Mouse (Mus musculus) forebrain, embryonic 16.5 days (tissue): ENCODE measurements around the gene Tmem104. TPM values are rescaled to one million over a fixed set of nuclear protein-coding genes. Genes with fewer than 3 reads are reported as not detected.
A peak's percentile ranks its signal among the peaks of the same experiment; 100 is the strongest.

ENCODE experiments used
- ATAC-seq: fragments of 200-750 bp; cut with Nextera tagmentation; 2 replicates; pipeline ENCODE4 v1.8.0; 2017; ENCODE audit warnings: mild to moderate bottlenecking, moderate library complexity
- H3K27ac ChIP-seq: fragments of 300-500 bp; sonication (generic); 2 replicates; pipeline ENCODE4 v1.5.1; 2014; ENCODE audit warnings: low read length, control low read depth
- H3K27me3 ChIP-seq: fragments of 300-500 bp; sonication (generic); replicated peaks from 2 replicates; pipeline ENCODE4 v1.6.1; 2014; ENCODE audit warnings: low read length; ENCODE audit not compliant: control insufficient read depth, insufficient read depth
- H3K36me3 ChIP-seq: fragments of 300-500 bp; sonication (generic); 2 replicates; pipeline ENCODE4 v1.6.1; 2014; ENCODE audit not compliant: control insufficient read depth, insufficient read depth
- H3K4me1 ChIP-seq: fragments of 300-500 bp; sonication (generic); replicated peaks from 2 replicates; pipeline ENCODE4 v1.6.1; 2014; ENCODE audit warnings: low read length; ENCODE audit not compliant: control insufficient read depth, insufficient read depth
- H3K4me2 ChIP-seq: fragments of 300-500 bp; sonication (generic); 2 replicates; pipeline ENCODE4 v1.6.1; 2014; ENCODE audit warnings: mild to moderate bottlenecking, low read length, control low read depth
- H3K4me3 ChIP-seq: fragments of 300-500 bp; sonication (generic); replicated peaks from 2 replicates; pipeline ENCODE4 v1.5.1; 2014; ENCODE audit warnings: mild to moderate bottlenecking, low read length, control low read depth
- H3K9ac ChIP-seq: fragments of 300-500 bp; sonication (generic); replicated peaks from 2 replicates; pipeline ENCODE4 v1.6.1; 2014; ENCODE audit warnings: low read depth, low read length, control low read depth
- H3K9me3 ChIP-seq: fragments of 300-500 bp; sonication (generic); 2 replicates; pipeline ENCODE4 v1.6.1; 2016; ENCODE audit warnings: low read length; ENCODE audit not compliant: control insufficient read depth
- WGBS: fragments of 180-500 bp; shearing (Covaris S2); extraction: QIAGEN DNeasy Blood & Tissue Kit; methylation state at CpG from one replicate; pipeline ENCODE4 v1.1.7; 2014; 5-methylcytosine and 5-hydroxymethylcytosine counted together
- polyA plus RNA-seq: library from polyadenylated mRNA; unstranded; fragments of >200 nt; fragmentation: Nextera tagmentation; extraction: Ambion mirVana; gene quantifications from 2 replicates; pipeline ENCODE4 v1.2.1, GENCODE M21; 2015

The Tmem104 gene
- polyA plus RNA-seq, 1 experiment from 2014 or later: 11.2 TPM

DNA sequence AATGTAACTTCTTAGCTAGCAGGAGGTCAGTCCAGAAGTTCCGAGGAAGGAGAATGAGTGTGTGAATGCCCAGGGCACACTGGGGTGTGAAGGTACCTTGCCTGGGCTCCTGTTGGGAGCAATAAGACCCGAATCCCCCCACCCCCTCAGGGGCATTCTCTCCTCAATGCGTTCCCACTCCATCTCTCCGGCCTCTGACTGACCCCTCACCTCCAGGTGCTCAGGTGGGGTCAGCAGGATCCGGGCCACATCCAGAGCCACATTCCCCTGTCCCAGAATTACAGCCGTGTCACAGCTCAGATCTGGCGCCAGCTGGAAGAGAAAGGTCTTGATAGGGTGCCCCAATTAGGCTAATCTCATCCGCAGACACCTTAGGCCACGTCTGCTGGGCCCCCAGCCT is 83.8 kb downstream of the Tmem104 start:
- Histone ChIP-seq H3K9ac (no peak overlapping the region), H3K4me1 (peaks cover 25% of the 10 kb centered on the region), H3K4me2 (no peak overlapping the region), H3K9me3 (no peaks in the 10 kb centered on the region), H3K36me3 (peaks cover 5% of the 10 kb centered on the region), H3K27ac (no peak overlapping the region), H3K27me3 (peaks cover 26% of the 10 kb centered on the region), H3K4me3 (no peak overlapping the region)
- ATAC-seq: no peak
- WGBS: 81% methylated on average over 9 of the region's 9 CpGs

DNA sequence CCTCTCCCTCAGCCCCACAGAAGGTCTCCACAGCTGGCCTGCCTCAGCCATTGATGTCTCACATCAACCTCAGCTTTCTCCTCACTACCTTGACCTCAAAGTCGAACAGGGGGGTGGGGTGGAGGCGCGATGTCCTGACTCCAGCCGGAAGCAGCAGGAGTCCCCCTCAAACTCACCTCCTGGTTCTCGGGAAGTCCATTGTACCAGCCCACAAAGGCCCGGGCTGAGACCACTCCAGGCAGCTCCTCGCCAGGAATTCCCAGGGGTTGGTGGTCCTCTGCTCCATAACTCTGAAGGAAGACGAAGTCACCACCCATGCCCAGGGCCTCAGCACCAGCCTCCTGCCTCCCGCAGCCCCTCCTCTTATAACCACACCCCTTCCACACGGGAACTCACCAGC is 84.2 kb downstream of the Tmem104 start:
- no peak for ATAC-seq
- Histone ChIP-seq H3K27me3 (peaks cover 22% of the 10 kb centered on the region), H3K36me3 (peaks cover 5% of the 10 kb centered on the region), H3K4me2 (no peak overlapping the region), H3K4me3 (no peak overlapping the region), H3K4me1 (peaks cover 26% of the 10 kb centered on the region), H3K9ac (no peak overlapping the region), H3K27ac (no peak overlapping the region), H3K9me3 (no peaks in the 10 kb centered on the region)
- 67% methylated on average over 10 of the region's 10 CpGs for WGBS

DNA sequence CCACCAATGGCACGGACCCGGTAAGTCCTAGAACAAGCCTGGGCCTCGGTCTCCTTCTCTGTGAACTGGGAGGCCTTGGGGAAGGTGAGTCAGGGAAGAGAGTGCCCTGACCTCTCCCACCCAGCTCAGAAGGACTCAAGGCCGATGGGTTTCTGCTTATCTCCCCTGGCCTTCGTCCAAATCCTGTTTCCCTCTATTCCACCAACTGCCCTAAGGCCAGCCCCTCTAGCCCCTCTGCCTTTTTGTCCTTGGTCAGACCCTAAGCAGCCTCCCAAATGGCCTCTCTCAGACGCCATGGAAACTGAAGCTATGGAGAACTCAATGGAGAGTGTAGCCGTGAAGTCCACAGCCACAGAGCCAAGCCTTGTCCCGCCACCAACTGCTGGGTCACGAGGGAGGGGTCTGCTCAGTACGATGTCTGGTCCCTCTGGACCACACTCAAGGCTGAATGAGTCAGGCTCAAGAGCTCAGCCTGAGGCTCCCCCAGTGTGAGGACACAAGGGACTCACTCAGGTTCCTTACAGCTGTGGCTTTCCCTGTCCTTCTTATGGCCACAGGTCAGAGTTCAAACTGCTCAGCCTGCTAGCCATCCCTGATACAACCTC is 85.7 kb downstream of the Tmem104 start:
- H3K9ac ChIP-seq: no peak overlapping the region
- no peak overlapping the region for H3K4me2 ChIP-seq
- H3K4me3 ChIP-seq: no peak overlapping the region
- peaks cover 5% of the 10 kb centered on the region for H3K36me3 ChIP-seq
- 80% methylated on average over 10 of the region's 10 CpGs for WGBS
- no peak for ATAC-seq
- H3K27me3 ChIP-seq: peaks cover 6% of the 10 kb centered on the region
- peaks cover 23% of the 10 kb centered on the region for H3K4me1 ChIP-seq
- H3K27ac ChIP-seq: no peak overlapping the region
- no peaks in the 10 kb centered on the region for H3K9me3 ChIP-seq

DNA sequence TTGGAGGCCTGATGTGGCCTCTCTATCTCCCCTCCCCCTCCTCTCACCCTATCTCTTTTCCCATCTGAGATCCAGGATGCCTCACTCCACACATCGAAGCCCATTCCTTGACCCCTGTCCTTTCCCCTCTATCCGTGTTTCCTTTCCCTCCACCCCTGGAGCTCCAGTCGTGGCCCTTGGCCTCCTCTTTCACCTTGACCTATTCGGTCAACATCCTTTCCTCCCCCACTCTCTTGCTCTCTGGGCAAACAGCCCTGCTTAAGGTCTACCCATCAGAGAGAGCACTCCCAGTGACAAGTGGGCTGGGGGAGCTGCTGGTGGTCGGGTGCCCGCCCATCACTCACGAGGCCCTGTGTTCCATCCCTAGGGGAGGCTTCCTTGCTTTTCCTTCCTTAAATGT is 86.4 kb downstream of the Tmem104 start:
- Histone ChIP-seq H3K9ac (no peak overlapping the region), H3K36me3 (peaks cover 2% of the 10 kb centered on the region; the same call in 1 of the 2 replicates), H3K4me2 (no peak overlapping the region), H3K4me3 (no peak overlapping the region), H3K27ac (no peak overlapping the region), H3K4me1 (peaks cover 24% of the 10 kb centered on the region), H3K27me3 (no peaks in the 10 kb centered on the region), H3K9me3 (no peaks in the 10 kb centered on the region)
- ATAC-seq: no peak
- WGBS: 79% methylated on average over 7 of the region's 7 CpGs

DNA sequence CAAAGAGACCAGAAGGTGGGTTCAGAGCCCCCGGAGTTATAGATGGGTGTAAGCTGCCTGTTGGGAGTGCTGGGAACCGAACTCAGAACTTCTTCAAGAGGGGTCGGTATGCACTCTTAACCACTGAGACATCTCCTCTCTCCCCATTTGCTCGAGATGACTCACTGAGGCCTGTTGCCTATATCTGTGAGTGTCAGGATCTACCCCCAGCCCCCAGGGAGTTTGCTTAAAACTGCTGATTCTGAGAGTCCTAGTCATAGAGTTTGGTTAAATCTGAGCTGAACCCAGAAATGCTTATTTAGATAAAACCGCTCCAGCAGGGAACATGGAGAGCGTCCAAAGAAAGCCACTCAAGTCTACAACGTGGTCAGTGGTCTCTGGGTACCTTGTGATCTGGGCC is 86.9 kb downstream of the Tmem104 start:
- H3K4me2 ChIP-seq: no peak overlapping the region
- H3K27me3 ChIP-seq: no peaks in the 10 kb centered on the region
- peaks cover under 1% of the 10 kb centered on the region; the same call in 1 of the 2 replicates for H3K36me3 ChIP-seq
- no peak overlapping the region for H3K27ac ChIP-seq
- H3K4me1 ChIP-seq: peaks cover 24% of the 10 kb centered on the region
- H3K9me3 ChIP-seq: no peaks in the 10 kb centered on the region
- WGBS: 87% methylated on average over 7 of the region's 7 CpGs
- no peak overlapping the region for H3K9ac ChIP-seq
- no peak for ATAC-seq
- H3K4me3 ChIP-seq: no peak overlapping the region

DNA sequence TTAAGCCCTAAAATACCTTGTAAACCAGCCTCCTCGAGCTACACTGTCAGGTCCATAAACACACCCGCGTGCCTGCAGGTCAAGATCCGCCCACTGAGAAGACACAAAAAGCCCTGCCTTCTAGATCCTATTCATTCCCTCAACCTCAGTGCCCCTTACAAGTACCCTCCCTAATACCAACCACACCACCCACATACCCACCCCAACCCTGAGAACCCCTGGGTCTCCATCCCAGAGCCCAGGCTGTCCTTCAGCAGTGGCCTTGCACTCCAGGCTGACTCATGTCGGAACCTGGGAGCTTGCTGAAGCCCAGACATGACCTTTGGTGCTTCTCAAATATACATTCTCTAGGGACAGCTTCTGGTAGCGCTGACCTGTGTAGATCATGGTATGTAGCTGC is 87.5 kb downstream of the Tmem104 start:
- Histone ChIP-seq H3K4me3 (no peak overlapping the region), H3K27ac (no peak overlapping the region), H3K9me3 (no peaks in the 10 kb centered on the region), H3K4me1 (peaks cover 24% of the 10 kb centered on the region), H3K9ac (no peak overlapping the region), H3K27me3 (no peaks in the 10 kb centered on the region), H3K36me3 (no peaks in the 10 kb centered on the region), H3K4me2 (no peak overlapping the region)
- ATAC-seq: no peak
- WGBS: 88% methylated on average over 6 of the region's 6 CpGs

DNA sequence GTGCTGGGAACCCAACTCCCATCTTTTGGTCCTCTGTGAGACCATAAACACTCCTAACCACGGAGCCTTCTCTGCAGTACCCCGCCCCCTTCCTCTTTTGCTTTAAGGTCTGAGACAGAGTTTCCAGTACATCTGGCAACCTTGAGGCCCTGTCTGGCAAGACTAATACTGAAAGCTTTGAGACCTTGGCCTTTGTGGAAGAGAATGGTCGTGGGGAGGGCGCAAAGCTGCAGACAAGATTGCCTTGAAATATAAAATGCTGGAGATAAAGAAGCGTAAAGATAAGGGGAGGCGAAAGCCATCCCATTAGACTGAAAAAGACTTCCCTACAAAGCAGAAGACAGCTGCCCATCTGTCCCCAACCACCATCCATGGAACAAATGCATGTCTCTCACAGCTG is 88.2 kb downstream of the Tmem104 start:
- no peaks in the 10 kb centered on the region for H3K9me3 ChIP-seq
- H3K9ac ChIP-seq: no peak overlapping the region
- H3K4me2 ChIP-seq: peak overlapping the region; percentile 64
- peaks cover 20% of the 10 kb centered on the region for H3K4me1 ChIP-seq
- H3K27ac ChIP-seq: no peak overlapping the region
- no peaks in the 10 kb centered on the region for H3K36me3 ChIP-seq
- no peak overlapping the region for H3K4me3 ChIP-seq
- ATAC-seq: no peak
- H3K27me3 ChIP-seq: no peaks in the 10 kb centered on the region
- 94% methylated on average over 6 of the region's 6 CpGs for WGBS

DNA sequence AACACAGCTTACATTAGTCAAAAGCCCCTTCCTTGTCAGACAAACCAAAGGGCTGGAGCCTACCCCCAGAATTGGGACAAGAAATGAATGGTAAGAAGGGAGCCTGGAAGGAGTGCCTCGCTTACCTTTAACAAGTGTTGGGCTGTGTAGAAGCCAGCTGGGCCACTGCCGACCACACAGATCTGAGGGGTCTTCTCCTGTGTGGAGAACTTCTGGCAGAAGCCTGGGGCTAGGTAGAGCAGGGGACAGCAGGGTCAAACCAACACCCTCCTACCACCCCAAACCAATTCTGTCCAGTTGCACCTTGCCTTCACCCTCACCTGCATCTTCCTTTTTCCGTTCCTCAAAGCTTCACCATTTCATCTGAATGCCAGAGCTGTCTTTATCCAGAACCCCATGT is 88.7 kb downstream of the Tmem104 start:
- WGBS: 51% methylated on average over 3 of the region's 3 CpGs
- no peak for ATAC-seq
- Histone ChIP-seq H3K27me3 (no peaks in the 10 kb centered on the region), H3K27ac (peak overlapping the region; percentile 85; the same call in 1 of the 2 replicates), H3K4me3 (peak overlapping the region; percentile 65), H3K4me2 (peak overlapping the region; percentile 64), H3K36me3 (no peaks in the 10 kb centered on the region), H3K9me3 (no peaks in the 10 kb centered on the region), H3K9ac (peak overlapping the region; percentile 78; the same call in 1 of the 2 replicates), H3K4me1 (peaks cover 20% of the 10 kb centered on the region)

DNA sequence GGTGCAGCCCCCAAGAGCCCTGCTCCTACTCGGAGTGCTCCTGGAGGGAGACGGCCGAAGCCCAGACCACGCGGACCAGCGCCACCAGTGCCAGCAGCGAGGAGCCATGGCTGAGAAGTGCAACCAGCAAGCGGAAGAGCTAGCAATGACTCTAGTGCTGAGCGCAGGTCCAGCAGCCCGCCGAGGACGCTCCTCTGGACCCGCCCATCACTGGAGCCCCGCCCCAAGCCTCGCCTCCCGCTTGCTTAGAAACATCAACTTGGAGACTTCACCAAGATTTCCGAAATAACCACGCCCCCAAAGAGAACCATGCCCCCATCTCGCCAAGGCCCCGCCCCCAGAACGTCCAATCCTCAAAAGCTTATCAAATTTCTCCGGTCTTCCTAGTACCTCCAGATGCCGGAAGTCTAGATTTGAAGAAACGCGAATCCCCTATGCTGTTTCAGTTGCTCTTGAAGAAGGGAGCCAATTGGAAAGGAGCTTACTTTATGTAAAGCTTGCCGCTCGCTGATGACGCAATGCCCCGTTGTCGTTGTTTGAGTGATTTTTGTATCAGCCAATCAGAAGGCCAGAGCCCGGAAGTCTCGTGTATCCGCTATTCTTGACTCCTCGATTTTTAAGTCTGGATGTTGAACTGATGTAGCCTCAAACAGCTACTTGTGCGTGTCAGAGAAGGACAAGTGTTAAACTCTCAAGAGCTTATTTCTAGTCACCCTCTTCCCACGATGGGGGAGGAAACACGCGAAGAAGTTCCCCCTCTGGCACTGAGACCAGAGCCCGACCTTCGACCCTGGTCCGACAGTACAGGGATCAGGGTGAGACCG is 89.7 kb downstream of the Tmem104 start, which contains the start of gene Fdxr:
Gene Fdxr, minus strand, starts transcription at position 271 of the 824 bp plus-strand sequence.
- ATAC-seq: peak; percentile 97
- WGBS: under 1% methylated on average over 42 of the region's 42 CpGs

More for the DNA sequence above, 89.7 kb downstream of the Tmem104 start, which contains the start of gene Fdxr:
- H3K4me1 ChIP-seq: peaks cover 20% of the 10 kb centered on the region
- H3K27me3 ChIP-seq: no peaks in the 10 kb centered on the region
- H3K27ac ChIP-seq: peak within 1 kb of the TSS; percentile 85
- H3K4me2 ChIP-seq: peak within 1 kb of the TSS; percentile 64
- H3K36me3 ChIP-seq: no peaks in the 10 kb centered on the region
- peak within 1 kb of the TSS; percentile 78 for H3K9ac ChIP-seq
- no peaks in the 10 kb centered on the region for H3K9me3 ChIP-seq
- H3K4me3 ChIP-seq: peak within 1 kb of the TSS; percentile 65
